Mouse (Mus musculus) gastrocnemius, adult 18-20 months (tissue): ENCODE measurements around the gene Igfals. TPM values are rescaled to one million over a fixed set of nuclear protein-coding genes. Genes with fewer than 3 reads are reported as not detected.

Experiments used
- DNase-seq: peaks from one replicate; pipeline ENCODE4 v3.0.0; 2021; ENCODE audit warnings: low spot score
- long read RNA-seq, 2 experiments: library from polyadenylated mRNA; stranded (forward); transcript quantifications; one replicate each; pipeline ENCODE4 v2.0.0; 2021
- total RNA-seq, 2 experiments: library from RNA; stranded (reverse); gene quantifications; 2 replicates each; pipeline ENCODE4 v1.2.3; 2021

The Igfals gene
- total RNA-seq = 1 to 10 TPM; 2.2 to 2.6 TPM
- long read RNA-seq, experiment 1, transcript Igfals-206 (2 exons, 995 nt) = major isoform, 6 of 13 reads
- long read RNA-seq, experiment 1, partial matches to known transcripts = 0 of 13 reads
- long read RNA-seq, experiment 1, other reads (novel, unspliced or antisense) = 2 of 13 reads
- long read RNA-seq, experiment 2, transcript Igfals-201 (2 exons, 2,625 nt) = major isoform, 6 of 9 reads
- long read RNA-seq, experiment 2, partial matches to known transcripts = 1 of 9 reads
- long read RNA-seq, experiment 2, other reads (novel, unspliced or antisense) = 0 of 9 reads

- DNase-seq = no peak
Observed at GRCm38 (mm10) chr17:24865776-24866175, at the start of gene Igfals. TSS of gene Igfals (plus strand) at chr17:24865997.

GRCm38 (mm10) chr17:24817503-24817902, 48.3 kb upstream of the Igfals start:
- DNase-seq = no peak

- DNase-seq = no peak
Observed at GRCm38 (mm10) chr17:24818172-24818571, 47.6 kb upstream of the Igfals start.

GRCm38 (mm10) chr17:24819469-24819868, 46.3 kb upstream of the Igfals start:
- no peak for DNase-seq

DNA sequence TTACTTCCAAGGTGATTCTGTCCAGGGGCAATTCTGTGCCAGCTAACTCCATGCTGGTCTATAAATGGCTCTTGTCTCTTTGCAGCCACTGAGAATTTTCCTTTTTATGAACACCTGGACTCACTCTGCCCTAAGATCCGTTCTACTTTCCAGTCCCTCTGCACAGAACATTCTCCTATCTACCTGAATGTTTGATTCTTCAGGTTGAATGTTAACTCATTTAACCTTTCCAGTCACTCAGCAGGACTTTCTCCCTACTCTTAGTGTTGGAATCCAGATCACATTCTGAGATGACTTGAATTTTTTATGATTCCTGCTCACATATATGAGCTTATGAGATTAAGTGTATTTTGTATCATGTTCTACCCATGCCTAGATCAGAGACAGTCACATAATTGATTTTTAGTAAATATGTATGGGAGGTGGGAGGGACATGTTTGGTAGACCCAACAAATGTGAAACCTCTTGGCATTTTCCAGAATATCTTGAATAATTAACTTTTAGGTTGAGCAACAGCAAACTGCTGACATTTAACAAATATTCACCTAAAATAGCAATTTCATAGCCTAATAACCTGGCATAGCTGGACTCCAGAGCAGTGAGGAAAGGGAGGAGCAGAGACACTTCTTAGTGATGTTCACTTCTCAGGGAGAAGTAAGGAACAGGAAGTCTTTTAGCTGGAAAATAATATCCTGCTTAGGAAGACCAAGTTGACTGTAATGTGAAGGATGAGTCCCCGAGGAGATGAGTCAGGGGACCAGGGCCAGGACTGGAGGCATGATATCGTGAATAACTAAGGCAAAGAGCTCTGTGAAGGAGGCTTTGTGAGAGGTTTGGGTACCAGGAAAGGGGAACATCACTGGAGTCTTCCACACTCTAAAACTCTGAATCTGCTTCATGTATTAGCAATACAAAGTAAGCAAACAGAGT, 44.2 kb upstream of the Igfals start:
- DNase-seq = peak; percentile 22

DNA sequence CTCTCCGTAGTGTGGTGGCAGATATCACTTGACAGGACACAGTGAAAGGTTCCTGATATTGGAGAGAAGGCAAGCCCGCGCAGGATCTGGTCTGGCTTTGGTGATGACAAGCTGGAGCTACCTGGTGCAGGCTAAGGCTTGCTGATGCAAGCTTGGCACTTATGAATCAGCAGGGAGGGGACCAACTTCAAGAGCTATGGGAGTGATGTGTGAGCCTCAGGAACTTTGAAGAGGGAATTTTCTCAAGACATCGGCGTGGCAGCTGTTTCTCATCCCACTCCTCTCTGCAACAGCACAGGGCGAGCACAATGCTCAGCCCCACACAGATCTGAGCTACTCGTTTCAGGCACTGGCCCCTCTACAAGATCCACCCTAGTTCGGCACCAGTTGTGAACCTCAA, 26.0 kb upstream of the Igfals start, which contains the start of gene Hagh:
Gene Hagh (plus strand): TSS at position 302 of the 400 bp plus-strand sequence.
- no peak for DNase-seq

- DNase-seq = no peak
Observed at GRCm38 (mm10) chr17:24840341-24840740, 25.5 kb upstream of the Igfals start.

DNA sequence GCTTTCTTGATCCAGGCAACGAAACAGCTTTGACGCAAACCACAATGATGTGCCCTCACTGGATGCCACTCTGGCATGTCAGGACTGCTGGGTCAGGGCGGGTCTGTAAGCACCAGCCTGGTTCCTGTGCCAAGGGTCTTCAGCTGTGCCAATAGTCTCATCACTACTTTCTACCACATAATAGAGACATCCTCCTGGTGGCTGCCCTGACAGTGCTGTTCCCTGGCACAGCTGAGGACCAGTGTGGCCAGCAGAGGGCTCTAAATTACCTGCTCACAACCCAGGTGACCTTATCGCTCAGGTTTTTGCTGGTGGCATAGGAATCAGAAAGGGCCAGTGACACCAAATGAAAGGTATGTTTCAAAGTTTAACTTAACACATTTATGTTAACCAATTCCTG, 24.7 kb upstream of the Igfals start:
- DNase-seq = no peak

DNA sequence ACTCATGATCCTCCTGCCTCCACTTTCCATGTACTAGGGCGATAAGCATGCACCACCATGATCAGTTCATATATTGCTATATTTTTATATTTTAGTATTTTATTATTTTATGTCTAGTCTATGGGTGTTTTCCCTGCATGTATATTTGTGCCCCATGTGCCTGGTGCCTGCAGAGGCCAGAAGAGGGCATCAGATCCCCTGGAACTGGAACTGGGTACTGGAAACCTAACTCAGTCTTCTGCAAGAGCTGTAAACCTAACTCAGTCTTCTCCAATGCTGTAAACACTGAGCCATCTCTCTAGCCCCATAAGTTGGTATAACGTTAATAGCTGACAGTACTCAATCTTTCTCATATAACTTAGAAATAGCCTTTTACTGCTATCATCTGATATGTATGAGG, 23.2 kb upstream of the Igfals start:
- no peak for DNase-seq

DNA sequence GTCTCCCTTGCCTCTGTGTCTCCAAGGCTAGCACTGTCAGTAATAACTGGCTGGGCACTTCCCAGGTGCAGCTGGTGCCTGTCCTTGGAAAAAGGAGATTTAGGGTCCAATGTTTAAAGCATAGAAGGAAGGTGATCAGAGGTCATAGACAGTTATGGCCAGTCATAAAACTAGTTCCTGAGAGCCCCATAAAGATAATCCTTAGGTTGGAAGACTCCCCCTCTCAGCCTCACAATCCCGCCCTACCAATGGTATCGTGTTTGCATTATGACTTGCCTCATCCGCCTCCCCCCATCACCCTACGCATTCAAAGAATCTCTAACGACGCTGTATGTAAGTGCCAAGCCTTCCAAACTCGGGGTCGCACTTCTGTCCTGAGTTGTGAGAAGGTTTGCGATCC, 21.3 kb upstream of the Igfals start:
- DNase-seq = no peak

GRCm38 (mm10) chr17:24847386-24847785, 18.4 kb upstream of the Igfals start:
- DNase-seq = no peak

- no peak for DNase-seq
Observed at GRCm38 (mm10) chr17:24848600-24849031, 17.2 kb upstream of the Igfals start.

DNA sequence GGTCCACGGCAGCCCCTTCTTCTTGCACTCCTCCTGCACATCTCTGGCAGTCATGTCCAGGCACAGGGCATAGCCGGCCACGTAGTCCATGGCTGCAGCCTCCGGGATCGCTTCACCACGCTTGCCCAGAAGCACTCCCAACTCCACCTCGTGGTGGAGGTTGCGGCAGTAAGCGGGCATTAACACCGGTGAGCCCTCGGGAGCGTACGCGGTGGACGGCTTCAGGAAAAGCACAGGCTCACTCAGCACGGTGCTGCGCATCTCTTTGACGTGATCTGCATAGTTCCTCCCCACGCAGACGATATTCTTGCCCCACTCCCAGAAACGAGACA, 16.1 kb upstream of the Igfals start:
- DNase-seq = no peak

GRCm38 (mm10) chr17:24850065-24850772, 15.6 kb upstream of the Igfals start, which contains the start of gene Fahd1:
TSS of gene Fahd1 (minus strand) at chr17:24850364.
- peak; percentile 97 for DNase-seq

GRCm38 (mm10) chr17:24850773-24851127, 15.0 kb upstream of the Igfals start:
- no peak for DNase-seq

GRCm38 (mm10) chr17:24851381-24852125, 14.2 kb upstream of the Igfals start:
- no peak for DNase-seq

- no peak for DNase-seq
Observed at GRCm38 (mm10) chr17:24855838-24856464, 9.8 kb upstream of the Igfals start.

GRCm38 (mm10) chr17:24856589-24856988, 9.2 kb upstream of the Igfals start:
- DNase-seq = no peak

DNA sequence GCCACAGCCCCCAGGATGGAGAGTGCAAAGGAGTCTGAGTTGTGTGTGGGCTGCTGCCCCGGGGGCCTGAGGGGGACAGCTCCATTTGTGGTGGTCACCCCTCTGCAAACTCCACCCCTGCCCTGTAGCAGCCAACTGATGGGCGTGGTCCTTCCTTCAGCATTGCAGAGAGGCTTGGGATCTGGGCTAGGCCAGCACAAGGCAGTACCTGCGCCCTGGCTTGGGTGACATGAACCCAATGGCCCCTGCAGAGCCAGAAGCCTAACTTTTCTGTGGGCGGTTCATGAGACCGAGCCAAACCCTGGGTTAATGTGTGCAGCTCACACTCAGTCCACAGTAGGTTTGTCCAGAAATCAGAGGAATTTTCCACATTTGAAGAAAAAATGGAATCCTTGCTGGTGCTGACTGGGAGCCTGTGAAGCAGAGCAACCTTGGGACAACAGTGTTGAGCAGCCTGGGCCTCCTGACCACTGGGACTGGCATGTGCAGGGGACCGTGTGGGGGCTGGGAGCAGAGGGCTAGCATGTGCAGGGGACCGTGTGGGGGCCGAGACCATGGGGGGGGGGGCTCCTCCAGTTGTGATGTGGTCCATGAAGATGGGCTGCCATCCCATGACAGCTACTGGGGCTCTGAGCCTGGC, 7.8 kb upstream of the Igfals start:
- DNase-seq = no peak

- DNase-seq = no peak
Observed at GRCm38 (mm10) chr17:24858967-24859366, 6.8 kb upstream of the Igfals start.
